Mouse (Mus musculus) liver, postnatal 0 days (tissue): ENCODE results near the gene Bcl2. TPM values are rescaled to one million over a fixed set of nuclear protein-coding genes. Genes with fewer than 3 reads are reported as not detected.
"Not testable (repeated sequence)": the region's sequence is repeated elsewhere in the genome, so short reads cannot be mapped to it uniquely, and the experiment has no call there.

Experiments
- ATAC-seq: fragments of 200-750 bp; cut with Nextera tagmentation; 2 replicates; pipeline ENCODE4 v1.8.0; 2017; ENCODE audit warnings: mild to moderate bottlenecking, moderate library complexity
- DNase-seq: peaks from one replicate; pipeline ENCODE4 v3.0.0-alpha.2; 2016
- H3K27ac ChIP-seq: fragments of 300-500 bp; sonication (generic); 2 replicates; pipeline ENCODE4 v1.5.1; 2014; ENCODE audit warnings: antibody characterized with exemption, moderate library complexity, mild to moderate bottlenecking, low read depth
- H3K27me3 ChIP-seq: fragments of 300-500 bp; sonication (generic); 2 replicates; pipeline ENCODE4 v1.6.1; 2014; ENCODE audit warnings: low read length, control low read depth, mixed read lengths; ENCODE audit not compliant: insufficient read depth
- H3K36me3 ChIP-seq: fragments of 300-500 bp; sonication (generic); replicated peaks from 2 replicates; pipeline ENCODE4 v1.6.1; 2014; ENCODE audit warnings: mild to moderate bottlenecking, control low read depth, low read length, moderate library complexity, mixed read lengths; ENCODE audit not compliant: insufficient read depth
- H3K4me1 ChIP-seq: fragments of 300-500 bp; sonication (generic); 2 replicates; pipeline ENCODE4 v1.6.1; 2014; ENCODE audit warnings: antibody characterized with exemption, mild to moderate bottlenecking, control low read depth; ENCODE audit not compliant: insufficient read depth
- H3K4me2 ChIP-seq: fragments of 300-500 bp; sonication (generic); 2 replicates; pipeline ENCODE4 v1.6.1; 2014; ENCODE audit warnings: low read depth, mild to moderate bottlenecking, low read length, moderate library complexity, mixed read lengths
- H3K4me3 ChIP-seq: fragments of 300-500 bp; sonication (generic); 2 replicates; pipeline ENCODE4 v1.5.1; 2014; ENCODE audit warnings: low read depth, low read length
- H3K9ac ChIP-seq: fragments of 300-500 bp; sonication (generic); replicated peaks from 2 replicates; pipeline ENCODE4 v1.6.1; 2014; ENCODE audit warnings: mild to moderate bottlenecking, moderate library complexity
- H3K9me3 ChIP-seq: fragments of 300-500 bp; sonication (generic); 2 replicates; pipeline ENCODE4 v1.6.1; 2016; ENCODE audit warnings: mild to moderate bottlenecking, control low read depth, low read length, mixed read lengths
- CTCF ChIP-seq: sonication (generic); IDR thresholded peaks from 2 replicates; pipeline ENCODE4 v1.5.1; 2016; ENCODE audit warnings: antibody characterized with exemption, low read depth
- EP300 ChIP-seq: IDR thresholded peaks from 2 replicates; pipeline ENCODE4 v1.6.1; 2016; ENCODE audit warnings: antibody characterized with exemption, low read depth, mild to moderate bottlenecking
- WGBS: fragments of 180-500 bp; shearing (Covaris S2); extraction: QIAGEN DNeasy Blood & Tissue Kit; methylation state at CpG from one replicate; pipeline ENCODE4 v1.1.7; 2014; ENCODE audit not compliant: insufficient replicate concordance; 5-methylcytosine and 5-hydroxymethylcytosine counted together
- polyA plus RNA-seq: library from polyadenylated mRNA; unstranded; fragments of >200 nt; fragmentation: Nextera tagmentation; extraction: Ambion mirVana; gene quantifications from 2 replicates; pipeline ENCODE4 v1.2.1, GENCODE M21; 2015

The Bcl2 gene
- polyA plus RNA-seq, 1 experiment from 2014 or later = 0.83 TPM

DNA sequence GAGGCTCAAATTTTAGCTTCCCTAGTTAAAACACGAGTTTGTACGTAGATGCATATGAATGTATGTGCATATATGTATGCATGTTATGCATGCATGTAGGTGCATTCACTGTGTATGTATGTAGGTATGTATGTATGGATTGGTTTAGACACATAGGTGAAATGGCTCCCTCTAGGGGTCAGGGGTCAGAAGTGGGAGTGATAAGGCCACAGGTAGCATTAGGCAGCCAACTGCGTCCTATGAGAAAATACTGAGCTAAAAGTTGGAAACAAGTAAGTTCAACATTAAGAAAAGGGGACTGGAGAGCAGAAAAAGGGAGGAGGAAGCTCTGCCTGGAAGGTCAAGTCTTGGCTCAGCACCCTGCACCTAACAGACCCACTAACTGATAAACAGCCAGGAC, 24.0 kb upstream of the Bcl2 start:
- Histone ChIP-seq H3K4me1 (no peaks in the 10 kb centered on the region), H3K4me2 (no peak overlapping the region), H3K27ac (no peak overlapping the region), H3K9me3 (no peaks in the 10 kb centered on the region), H3K4me3 (no peak overlapping the region), H3K36me3 (peaks cover 18% of the 10 kb centered on the region), H3K9ac (no peak overlapping the region), H3K27me3 (no peaks in the 10 kb centered on the region)
- TF ChIP-seq EP300 (no peak), CTCF (peak; percentile 72)
- WGBS = 78% methylated on average over 3 of the region's 3 CpGs
- peak; percentile 36 for DNase-seq
- ATAC-seq = no peak

- H3K9ac ChIP-seq = no peak overlapping the region
- no peak for DNase-seq
- H3K9me3 ChIP-seq = no peaks in the 10 kb centered on the region
- WGBS = 84% methylated on average over 8 of the region's 8 CpGs
- no peak overlapping the region for H3K4me2 ChIP-seq
- no peak overlapping the region for H3K4me3 ChIP-seq
- H3K27ac ChIP-seq = no peak overlapping the region
- no peak for ATAC-seq
- no peaks in the 10 kb centered on the region for H3K4me1 ChIP-seq
- TF ChIP-seq EP300 = no peak
- no peak for TF ChIP-seq CTCF
- no peaks in the 10 kb centered on the region for H3K27me3 ChIP-seq
- H3K36me3 ChIP-seq = peaks cover 15% of the 10 kb centered on the region
Observed at GRCm38 (mm10) chr1:106736211-106736610, 22.1 kb upstream of the Bcl2 start.

- Histone ChIP-seq H3K27ac (no peak overlapping the region), H3K27me3 (no peaks in the 10 kb centered on the region), H3K9me3 (no peaks in the 10 kb centered on the region), H3K36me3 (peaks cover 13% of the 10 kb centered on the region), H3K4me2 (no peak overlapping the region), H3K4me1 (no peaks in the 10 kb centered on the region), H3K9ac (no peak overlapping the region), H3K4me3 (no peak overlapping the region)
- ATAC-seq (no peak), DNase-seq (peak; percentile 50)
- TF ChIP-seq EP300 (no peak), CTCF (peak; percentile 75)
- WGBS = 68% methylated on average over 2 of the region's 2 CpGs
Observed at GRCm38 (mm10) chr1:106735586-106735985, 21.5 kb upstream of the Bcl2 start.

DNA sequence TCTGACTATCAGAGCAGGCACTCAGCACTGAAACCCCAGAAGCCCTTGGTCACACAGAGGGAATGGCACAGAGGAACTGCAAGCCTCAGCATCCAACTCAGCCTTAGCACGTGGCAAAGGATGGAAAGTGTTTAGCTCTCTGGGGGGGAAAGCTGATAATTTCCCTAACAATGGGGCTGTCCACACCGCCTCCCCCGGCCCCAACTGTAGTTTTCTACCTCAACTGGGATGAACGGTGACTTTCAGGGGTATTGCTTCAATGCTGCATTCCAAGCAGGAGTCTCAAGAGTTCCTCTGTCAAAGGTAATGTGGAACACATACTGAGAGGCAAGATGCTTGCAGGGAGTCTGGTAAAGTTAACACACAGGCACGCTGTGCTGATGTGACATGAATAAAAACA, 8.0 kb upstream of the Bcl2 start:
- Histone ChIP-seq H3K4me1 (no peaks in the 10 kb centered on the region), H3K27me3 (no peaks in the 10 kb centered on the region), H3K36me3 (0 out of 2 replicates have a peak, but pooled peaks cover 3% of the 10 kb centered on the region), H3K4me3 (no peak overlapping the region), H3K9me3 (no peaks in the 10 kb centered on the region), H3K4me2 (no peak overlapping the region), H3K9ac (no peak overlapping the region), H3K27ac (no peak overlapping the region)
- DNase-seq (no peak), ATAC-seq (no peak)
- 75% methylated on average over 5 of the region's 5 CpGs for WGBS
- TF ChIP-seq EP300 = no peak
- TF ChIP-seq CTCF = no peak

- peaks cover 14% of the 10 kb centered on the region for H3K27me3 ChIP-seq
- ATAC-seq, H3K27ac ChIP-seq, DNase-seq, H3K4me2 ChIP-seq, H3K4me1 ChIP-seq, H3K4me3 ChIP-seq, H3K9me3 ChIP-seq, H3K9ac ChIP-seq, H3K36me3 ChIP-seq: not testable (repeated sequence)
- 67% methylated on average over 7 of the region's 7 CpGs for WGBS
Observed at GRCm38 (mm10) chr1:106717736-106718135, 3.7 kb upstream of the Bcl2 start.

GRCm38 (mm10) chr1:106717071-106717601, 3.1 kb upstream of the Bcl2 start:
- H3K9ac ChIP-seq = no peak overlapping the region
- peaks cover 20% of the 10 kb centered on the region for H3K27me3 ChIP-seq
- ATAC-seq (no peak), DNase-seq (peak; percentile 65)
- peak; percentile 81 for TF ChIP-seq CTCF
- no peak for TF ChIP-seq EP300
- H3K27ac ChIP-seq = no peak overlapping the region
- H3K4me3 ChIP-seq = no peak overlapping the region
- no peaks in the 10 kb centered on the region for H3K9me3 ChIP-seq
- WGBS = 33% methylated on average over 7 of the region's 7 CpGs
- no peak overlapping the region for H3K4me2 ChIP-seq
- no peaks in the 10 kb centered on the region for H3K36me3 ChIP-seq
- peaks cover 7% of the 10 kb centered on the region for H3K4me1 ChIP-seq

GRCm38 (mm10) chr1:106716141-106716540, 2.1 kb upstream of the Bcl2 start:
- Histone ChIP-seq H3K4me2 (no peak overlapping the region), H3K27ac (no peak overlapping the region), H3K36me3 (no peaks in the 10 kb centered on the region), H3K4me1 (peaks cover 7% of the 10 kb centered on the region), H3K27me3 (peaks cover 25% of the 10 kb centered on the region), H3K9me3 (no peaks in the 10 kb centered on the region), H3K9ac (no peak overlapping the region), H3K4me3 (no peak overlapping the region)
- ATAC-seq (no peak), DNase-seq (no peak)
- 75% methylated on average over 3 of the region's 3 CpGs for WGBS
- TF ChIP-seq CTCF (no peak), EP300 (no peak)
